Mouse (Mus musculus): ENCODE data around the gene Vps37c.

Gene Vps37c

DNA sequence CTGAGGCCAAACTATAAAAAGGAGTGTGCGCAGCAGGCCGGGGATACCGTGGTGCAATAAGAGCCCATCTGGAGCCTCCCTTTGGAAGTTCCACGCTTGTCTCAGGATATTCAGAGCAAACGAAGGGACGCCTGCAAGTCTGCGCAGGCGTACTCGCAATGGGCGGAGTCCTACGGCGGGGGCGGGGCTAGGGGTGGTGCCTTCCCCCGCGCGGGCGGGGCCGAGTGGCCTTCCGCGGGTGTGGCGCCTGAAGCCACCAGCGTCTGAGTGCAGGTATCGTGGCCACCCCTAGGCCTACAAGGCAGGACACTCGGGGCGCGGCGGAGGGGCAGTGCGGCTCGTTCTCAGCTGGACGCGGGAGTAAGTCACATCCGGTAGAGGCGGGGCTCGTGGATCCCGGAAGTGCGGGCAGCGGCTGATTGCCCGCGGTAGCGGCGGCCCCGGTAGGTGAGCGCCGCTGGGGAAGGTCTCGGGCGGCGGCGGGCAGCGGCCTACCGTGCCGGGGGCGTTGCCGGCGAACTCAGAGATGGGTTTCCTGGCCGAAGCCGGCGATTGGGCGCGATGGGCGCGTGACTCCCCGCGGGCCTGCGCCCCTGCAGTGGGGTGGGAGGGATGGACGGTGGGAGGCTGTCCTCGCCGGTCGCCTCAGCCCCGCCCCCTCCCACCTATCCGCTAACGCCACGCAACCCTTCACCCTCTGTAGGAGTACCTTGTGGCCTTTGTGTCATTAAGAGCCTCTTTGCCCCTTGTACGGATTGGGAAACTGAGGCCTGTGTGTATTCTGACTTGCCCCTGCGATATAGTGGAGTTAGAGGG, at the start of gene Vps37c:
Vps37c (plus strand) TSS at position 199 of the 816 bp plus-strand sequence.
- peak; percentile 72 for DNase-seq (ENCODE audit: low read depth)

DNA sequence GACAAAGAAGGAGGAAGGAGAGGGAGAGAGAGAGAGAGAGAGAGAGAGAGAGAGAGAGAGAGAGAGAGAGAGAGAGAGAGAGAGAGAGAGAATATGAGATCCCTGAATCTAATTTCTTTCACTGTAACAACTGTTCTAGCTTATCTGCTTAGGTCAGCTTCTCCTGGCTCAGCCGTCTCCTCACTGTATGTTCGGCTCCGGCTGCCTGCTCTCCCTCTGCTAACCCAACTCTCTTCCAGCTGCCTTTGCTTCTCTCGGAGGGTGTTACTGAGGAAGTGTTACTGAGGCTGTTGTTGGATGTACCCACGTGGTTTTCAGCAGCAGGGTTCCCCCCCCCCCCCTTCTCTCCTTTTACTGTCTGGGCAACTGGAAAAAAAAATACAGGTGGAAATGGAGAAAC, 48.5 kb upstream of the Vps37c start:
- no peak for DNase-seq (ENCODE audit: low read depth)

DNA sequence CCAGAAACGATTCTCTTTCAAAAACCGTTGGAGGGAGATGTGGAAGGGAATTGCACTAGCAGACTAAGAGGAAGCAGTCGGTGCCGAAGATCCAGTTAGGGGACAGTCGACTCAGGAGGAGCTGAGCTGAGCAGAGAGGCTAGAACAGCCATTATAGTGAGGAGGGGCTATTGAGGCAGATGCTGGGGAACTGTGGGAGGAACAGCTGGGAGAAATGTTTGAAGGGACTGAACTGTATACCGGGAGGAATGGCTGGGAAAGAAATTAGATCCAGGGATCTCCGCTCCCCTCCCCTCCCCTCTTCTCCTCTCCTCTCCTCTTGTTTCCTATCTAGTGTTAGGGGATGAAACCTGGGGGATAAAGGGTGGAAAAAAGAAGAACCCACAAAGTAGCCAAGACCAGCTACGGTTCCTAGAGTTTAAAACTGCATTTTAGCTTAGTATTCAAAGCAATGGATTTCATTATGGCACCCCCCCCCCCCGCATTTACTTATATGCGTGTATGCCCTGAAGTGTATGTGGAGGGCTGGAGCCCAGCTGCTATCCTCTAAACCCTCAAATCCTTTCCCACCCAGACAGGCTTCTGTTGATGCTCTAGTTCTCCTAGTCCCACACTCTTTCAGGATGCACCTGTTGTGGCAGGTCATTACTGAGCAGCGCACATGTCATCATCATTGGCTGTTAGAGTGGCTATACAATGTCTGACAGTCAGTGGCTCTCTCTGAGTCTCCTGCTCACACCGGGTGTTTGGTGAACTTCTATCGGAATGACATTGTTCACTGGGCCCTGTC, 47.8 kb upstream of the Vps37c start:
- DNase-seq (ENCODE audit: low read depth) = no peak

DNA sequence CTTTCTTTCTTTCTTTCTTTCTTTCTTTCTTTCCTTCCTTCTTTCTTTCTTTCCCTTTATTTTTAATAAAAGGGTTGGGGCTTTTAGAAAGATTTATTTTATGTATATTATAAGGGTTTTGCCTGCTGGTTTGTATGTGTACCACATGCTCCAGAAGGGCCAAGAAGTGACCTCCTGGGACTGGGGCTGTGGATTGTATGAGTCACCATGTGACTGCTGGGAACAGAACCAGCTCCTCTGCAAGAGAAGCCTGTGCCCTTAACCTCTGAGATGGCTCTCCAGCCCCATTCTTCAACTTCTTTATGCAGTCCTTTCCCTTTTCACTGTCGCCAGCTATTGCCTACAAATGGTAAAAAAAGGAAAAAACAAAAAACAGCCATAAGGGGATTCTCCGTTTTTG, 42.9 kb upstream of the Vps37c start:
- no peak for DNase-seq (ENCODE audit: low read depth)

DNA sequence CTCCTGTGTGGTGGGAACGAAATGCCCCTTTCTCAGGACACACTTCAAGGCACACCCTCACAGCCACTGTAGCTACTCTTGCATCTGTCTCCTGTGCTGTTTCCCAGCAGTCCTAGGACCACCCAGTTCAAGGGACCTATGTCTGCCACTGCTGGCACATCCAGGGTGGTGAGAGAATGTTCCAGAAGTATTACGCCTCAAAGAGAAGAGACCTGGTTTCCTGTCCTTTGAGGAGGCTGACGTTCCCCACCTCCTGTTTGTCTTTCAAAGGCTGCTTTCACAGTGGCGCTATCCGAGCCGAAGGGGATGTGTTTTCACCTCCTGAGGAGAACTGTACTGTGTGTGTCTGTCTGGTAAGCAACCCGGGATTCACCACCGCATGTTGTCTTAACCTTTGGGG, 40.4 kb upstream of the Vps37c start:
- no peak for DNase-seq (ENCODE audit: low read depth)

DNA sequence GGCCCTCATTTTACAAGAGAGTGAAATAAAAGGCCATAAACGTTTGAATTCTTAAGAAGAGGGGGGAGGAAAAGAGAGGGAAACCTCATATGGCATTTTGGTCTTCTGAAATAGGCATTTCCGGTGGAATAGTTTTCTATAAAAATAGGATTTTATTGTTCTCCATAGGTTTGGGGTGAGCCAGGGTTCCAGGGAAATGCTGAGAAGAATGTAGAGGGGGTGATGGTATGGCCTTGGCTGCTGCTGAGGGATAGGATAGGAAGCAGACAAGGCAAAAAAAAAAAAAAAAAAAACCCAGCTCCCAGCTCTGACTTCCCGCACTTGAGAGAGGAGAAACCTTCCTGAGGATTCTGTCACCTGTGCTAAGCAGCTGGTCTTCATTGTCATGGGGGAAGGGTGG, 32.5 kb upstream of the Vps37c start:
- no peak for DNase-seq (ENCODE audit: low read depth)

DNA sequence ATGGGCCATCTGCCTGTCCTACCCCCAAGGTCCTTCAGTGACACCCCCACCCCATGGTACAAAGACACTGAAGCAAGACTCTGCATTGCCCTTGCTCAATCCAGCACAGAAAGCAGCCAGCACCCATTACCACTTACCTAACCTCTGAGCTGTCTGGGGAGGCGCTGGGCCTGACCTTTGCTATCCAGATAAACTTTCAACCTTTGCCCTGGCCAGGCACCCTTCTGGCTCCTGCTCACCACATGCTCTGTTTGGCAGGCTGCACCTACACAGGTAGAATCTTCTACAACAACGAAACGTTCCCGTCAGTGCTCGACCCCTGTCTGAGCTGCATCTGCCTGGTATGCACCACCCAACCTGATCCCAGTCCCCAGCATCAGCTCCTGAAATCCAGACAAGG, 30.8 kb upstream of the Vps37c start:
- DNase-seq (ENCODE audit: low read depth) = no peak

DNA sequence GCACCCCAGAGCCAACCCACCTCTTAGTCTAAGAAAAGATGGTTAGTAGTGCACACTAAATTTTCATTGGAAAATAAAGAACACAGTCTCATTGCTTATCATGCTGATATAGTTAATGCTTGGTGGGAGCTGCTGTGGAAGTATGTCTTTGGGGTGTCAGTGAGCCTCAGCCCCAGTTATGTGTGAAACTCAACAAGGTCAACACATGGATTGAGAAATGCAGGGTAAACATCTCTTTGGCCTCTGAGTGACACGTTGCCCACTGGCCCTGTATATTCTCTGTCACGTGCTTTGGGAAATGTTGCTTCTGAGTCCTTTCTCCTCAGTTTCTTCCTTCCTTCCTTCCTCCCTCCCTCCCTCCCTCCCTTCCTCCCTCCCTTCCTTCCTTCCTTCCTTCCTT, 30.1 kb upstream of the Vps37c start:
- no peak for DNase-seq (ENCODE audit: low read depth)

DNA sequence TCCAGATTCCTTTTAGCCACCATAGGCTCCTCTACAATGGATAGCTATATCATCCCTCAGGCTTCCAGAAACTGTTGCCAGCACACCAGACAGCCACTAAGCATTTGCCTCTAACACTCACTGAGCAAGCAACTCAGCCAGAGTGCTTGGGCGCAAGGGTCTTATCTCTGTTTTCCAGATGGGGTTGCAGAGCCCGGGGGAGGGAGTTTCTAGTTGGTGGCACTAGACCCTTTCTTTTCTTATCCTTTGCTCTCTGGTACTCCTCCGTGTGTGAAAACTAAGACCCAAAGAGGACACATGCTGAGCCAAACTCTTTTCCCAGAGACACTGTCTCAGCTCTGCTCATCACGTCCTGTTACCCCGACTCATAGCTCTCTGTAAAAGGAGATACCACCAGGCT, 27.2 kb upstream of the Vps37c start:
- DNase-seq (ENCODE audit: low read depth) = peak; percentile 41

DNA sequence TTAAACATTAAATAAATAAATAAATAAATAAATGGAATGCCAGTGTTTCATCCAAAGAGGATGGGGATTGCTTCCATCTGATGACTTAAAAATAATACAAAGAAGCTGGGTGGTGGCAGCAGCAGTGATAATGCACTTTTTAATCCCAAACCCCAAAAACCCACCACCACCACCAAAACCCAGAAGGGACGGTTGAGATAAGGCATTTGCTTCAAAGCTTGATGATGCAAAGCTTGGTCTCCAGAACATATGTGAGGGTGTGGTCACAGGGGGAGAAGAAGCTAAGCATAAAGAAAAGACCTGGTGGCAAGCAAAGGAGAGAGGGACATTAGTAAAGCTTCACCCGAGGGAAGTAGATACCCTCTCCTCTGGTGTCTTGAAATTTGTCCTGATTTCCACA, 26.6 kb upstream of the Vps37c start:
- DNase-seq (ENCODE audit: low read depth) = peak; percentile 37

DNA sequence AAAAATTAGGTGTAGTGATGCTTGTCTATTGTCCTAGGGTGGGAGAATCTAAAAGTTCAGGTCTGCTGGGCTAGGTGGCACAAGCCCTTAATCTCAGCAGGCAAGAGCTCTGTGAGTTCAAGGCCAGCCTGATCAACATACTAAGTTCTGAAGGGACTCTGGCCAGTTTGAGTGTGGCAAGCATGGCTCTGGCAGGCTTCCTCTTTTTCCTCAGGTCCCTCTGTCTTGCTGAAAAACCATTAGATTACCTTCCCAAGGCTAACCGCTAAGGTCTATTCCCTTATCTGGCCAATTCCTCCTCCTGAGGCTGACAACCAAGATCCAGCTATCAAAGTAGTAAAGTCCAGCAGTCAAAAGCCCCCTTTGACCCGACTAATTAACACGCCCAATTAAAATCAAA, 25.9 kb upstream of the Vps37c start:
- DNase-seq (ENCODE audit: low read depth) = no peak

DNA sequence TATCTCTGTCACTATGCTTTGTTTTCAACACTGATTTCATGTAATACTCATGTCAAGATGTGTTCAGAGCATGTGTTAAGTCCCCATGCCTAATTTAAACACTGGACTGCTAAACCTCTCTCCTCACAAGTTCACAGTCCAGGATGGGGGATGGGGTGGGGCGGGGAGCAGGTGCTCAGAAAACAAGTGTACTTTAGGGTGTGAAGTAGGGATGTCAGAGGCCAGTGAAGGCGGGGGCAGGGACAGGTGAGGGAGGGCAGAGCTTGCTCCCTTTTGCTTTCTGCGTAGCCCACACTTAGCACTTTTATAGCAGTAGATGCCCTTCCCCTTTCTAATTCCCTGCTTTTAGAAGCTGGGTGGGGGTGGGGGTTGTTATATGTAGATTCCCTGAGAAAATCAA, 23.4 kb upstream of the Vps37c start:
- DNase-seq (ENCODE audit: low read depth) = no peak

DNA sequence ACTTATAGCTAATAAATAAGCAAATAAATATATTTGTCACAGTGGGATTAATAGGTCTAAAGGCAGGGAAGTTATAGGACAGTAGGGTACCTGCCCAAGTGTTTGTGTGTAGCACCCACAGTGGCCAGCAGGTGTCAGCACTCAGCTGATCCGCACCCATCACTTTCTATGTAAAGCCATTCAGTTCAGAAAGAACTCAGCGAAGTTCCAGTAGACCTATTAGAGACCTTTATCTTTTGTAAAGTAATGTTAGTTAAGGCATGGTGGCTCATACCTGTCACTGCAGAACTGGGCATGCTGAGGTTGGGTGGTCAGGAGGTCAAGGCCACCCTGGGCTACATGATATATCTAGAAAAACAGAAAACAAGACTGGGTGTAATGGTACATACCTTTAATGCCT, 23.0 kb upstream of the Vps37c start:
- peak; percentile 53 for DNase-seq (ENCODE audit: low read depth)

DNA sequence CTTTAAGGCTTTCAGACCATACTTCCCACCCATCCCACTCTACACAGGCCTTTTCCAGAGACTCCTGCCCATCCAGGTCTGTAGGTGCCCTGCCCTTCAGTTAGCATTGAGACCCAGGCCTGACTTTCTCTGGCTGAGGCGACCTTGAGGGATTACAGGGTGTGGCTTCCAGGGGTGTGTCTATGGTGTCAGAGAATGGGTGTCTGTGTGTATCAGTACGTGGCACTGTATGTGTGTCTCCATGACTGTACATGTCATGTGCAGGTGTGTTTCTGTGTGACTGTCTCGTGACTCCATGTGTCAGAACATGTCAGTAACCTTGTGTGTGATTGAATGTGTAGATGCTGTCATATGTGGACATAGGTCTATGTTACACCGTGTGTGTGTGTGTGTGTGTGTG, 17.2 kb upstream of the Vps37c start:
- DNase-seq (ENCODE audit: low read depth) = no peak

DNA sequence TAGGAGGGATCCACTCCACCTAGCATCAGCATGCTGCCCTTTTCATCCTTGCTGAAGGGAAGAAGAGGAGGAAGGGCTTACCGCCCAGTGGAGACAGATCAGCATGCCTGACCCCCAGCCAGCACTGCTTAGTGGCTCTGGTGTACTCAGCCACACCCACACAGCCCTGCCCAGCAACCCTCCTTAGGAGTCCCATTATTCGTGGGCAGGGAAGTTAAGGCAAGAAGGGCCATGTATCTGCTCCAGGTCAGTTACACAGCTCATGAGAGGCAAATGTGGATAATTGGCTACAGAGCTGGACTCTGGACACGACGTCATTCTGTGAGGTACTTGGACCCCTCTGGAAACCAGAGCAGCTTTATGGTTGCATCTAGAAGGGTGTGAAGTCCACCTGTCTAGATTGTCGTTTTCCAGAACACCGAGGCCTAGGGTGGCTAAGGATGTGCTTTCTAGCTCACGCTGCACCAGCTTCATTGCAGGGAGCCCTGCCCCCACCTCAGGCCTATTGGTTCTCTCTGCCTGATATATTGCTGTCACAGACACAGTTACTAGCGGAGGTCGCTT, 16.6 kb upstream of the Vps37c start:
- DNase-seq (ENCODE audit: low read depth) = no peak

DNA sequence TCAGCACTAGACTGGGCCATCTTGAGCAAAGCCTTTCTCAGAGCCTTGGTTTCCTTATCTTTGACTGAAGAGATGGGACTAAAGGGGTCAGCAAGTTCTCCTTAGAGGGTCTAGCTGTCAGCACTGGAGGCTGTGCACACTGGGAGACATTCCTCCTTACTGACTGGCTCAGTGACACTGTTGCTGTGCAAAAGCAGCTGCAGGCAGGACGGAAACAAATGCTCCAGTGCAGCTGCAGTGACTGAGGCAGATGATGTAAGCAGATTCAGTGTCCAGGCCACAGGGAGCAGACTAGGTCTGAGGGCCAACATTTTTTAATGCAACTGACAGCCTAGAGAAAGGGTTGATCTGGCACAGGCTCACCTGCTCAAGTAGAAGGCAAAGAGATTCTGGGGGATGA, 15.3 kb upstream of the Vps37c start:
- DNase-seq (ENCODE audit: low read depth) = no peak

DNA sequence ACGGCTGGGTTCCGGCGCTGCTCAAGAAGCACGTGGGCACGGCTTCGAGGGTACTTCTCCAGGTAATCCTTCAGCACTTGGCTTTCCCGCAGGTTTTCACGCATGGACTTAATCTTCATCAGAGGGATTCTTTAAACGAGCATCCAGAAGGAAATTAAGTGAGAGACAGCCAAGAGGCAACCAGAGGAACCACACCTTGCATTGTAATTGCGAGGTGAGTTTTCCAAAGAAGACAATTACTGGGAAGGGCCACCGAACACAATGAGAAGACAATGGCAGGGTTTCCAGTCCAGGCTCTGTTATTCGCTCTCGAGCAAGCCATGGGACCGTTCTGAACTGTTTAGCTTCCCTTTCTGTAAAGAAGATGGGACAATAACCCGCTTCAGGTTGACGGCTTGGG, 11.9 kb upstream of the Vps37c start:
- DNase-seq (ENCODE audit: low read depth) = no peak

DNA sequence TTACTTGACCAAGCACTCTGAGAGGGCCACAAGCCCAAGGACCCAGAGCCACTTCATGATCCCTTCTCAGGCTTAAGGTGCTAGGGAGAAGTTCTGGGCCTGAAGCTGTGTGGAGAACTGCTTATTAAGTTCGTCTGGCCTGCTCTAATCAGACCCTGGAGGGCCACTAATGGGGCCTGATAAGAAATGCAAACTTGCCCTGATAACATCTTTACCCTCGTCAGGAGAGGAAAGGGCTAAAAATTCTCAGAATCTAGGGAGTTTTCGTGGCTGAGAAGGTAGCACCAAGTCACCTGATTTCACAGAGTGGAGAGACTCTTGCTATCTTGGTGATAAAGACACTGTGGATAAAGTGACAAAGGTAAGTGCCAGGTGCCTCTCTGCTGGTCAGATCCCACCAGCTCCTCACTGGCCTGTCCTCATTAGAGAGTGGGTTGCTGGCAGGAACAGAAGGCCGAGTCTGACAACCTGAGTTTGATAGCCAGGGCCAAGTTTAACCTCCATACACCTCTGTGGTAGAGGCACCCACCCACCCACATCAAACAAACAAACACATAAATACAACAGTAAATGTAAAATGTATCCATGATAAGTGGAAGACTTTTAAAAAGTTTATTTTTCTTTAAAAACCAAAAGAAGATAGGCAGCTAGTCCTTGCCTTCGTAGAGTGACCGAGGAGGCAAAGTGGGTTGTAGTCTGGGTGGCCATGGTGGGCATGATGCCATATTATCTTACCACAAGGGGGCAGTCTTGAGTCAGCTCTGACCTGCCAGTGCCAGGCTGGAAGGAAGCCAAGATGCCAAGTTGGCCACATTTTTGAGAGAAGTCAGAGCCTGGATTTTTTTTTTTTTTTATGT, 10.4 kb upstream of the Vps37c start, which contains the start of gene Pga5:
Pga5 (minus strand) TSS at position 157 of the 857 bp plus-strand sequence.
- no peak for DNase-seq (ENCODE audit: low read depth)

DNA sequence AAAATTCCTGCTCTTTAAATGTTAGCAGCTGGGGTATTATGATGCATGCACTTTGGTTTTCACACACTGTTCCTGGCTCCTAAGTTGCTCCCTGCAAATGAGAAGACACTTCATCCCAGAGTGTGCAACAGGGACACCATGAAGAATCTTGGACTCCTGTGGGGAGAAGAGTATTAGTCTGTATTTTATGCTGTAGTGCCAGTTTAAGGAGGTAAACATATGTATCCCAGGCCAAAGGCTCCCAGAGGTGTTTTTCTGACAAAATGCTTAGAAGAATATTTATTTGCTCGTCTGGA, 9.8 kb upstream of the Vps37c start:
- no peak for DNase-seq (ENCODE audit: low read depth)

DNA sequence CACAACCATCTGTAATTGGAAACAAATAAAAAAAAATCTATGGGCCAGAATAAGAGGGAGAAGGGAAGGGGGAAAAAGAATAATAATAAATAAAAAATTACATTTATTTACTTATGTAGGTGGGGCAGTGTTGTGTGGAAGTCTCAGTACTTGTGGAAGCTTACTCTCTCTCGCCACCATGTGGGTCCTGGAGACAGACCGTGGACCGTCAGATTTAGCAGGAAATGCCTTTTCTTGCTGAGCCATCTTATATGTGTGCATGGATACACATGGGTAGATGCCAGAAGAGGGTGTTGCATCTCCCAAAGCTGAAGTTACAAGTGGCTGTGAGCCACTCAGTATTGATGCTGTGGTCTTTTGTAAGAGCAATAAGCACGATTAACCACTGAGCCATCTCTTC, 7.0 kb upstream of the Vps37c start:
- DNase-seq (ENCODE audit: low read depth) = no peak

DNA sequence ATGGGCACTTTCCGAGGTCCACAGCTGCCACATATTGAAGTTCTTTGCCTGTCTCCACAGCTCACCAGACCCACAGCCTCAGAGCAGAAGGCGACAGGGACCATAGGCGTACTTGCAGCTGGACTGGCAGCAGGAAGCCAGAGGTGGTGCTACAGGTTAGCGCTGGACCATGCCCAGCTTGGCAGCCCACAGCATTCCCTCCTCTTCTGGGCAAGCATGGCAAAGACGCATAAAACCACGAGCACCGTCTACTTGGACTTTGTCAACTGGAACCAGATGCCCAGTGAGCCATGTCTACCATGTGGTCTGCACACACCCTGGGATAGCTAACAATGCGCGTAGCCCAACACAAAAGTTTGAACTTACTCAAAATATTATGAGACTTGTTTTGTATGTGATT, 3.5 kb upstream of the Vps37c start:
- no peak for DNase-seq (ENCODE audit: low read depth)

DNA sequence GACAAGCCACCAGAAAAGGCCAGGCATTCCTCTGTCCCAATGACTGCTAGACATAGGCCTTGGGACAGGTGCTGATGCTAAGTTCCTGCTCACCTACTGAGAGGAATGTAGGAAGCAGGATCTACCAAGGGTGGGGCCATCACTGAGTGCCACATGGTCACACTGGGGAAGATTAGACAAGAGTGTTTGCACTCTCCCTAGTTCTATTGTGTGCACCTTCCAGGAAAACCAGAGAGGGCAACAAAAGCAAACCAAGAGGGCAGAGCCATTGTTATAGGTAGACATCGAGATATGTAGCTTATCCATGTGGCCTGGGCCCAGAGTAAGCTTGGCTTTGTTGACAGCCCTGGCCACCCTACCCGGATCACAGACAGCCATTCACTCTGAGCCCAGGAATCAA, 2.8 kb upstream of the Vps37c start:
- no peak for DNase-seq (ENCODE audit: low read depth)

All from c-Kit-positive CD71-negative TER-119-negative erythroid progenitor cells, embryonic 14.5 days (primary cell).